Mouse (Mus musculus) c-Kit-positive CD71-positive TER-119-positive erythroid progenitor cells, embryonic 14.5 days (primary cell): ENCODE measurements at regions not wholly inside any gene's neighbourhood (a gene's known extent, or its start where the extent isn't known, plus 50 kb on each side); places are given as distances from the start of the nearest gene placed in this dataset.

Source experiments
- DNase-seq: peaks from one replicate; pipeline ENCODE4 v3.0.0-alpha.2; 2013; ENCODE audit warnings: low spot score

GRCm38 (mm10) chr17:45889451-45889850, 142.7 kb downstream of the Vegfa start:
- no peak for DNase-seq

- DNase-seq: no peak
Measured at GRCm38 (mm10) chr17:45889051-45889450, 143.1 kb downstream of the Vegfa start.

GRCm38 (mm10) chr17:45886420-45887049, 145.6 kb downstream of the Vegfa start:
- no peak for DNase-seq

- DNase-seq: no peak
Measured at GRCm38 (mm10) chr17:45885461-45886336, 146.5 kb downstream of the Vegfa start.

GRCm38 (mm10) chr17:45884021-45884722, 148.0 kb downstream of the Vegfa start:
- no peak for DNase-seq

- no peak for DNase-seq
Measured at GRCm38 (mm10) chr17:45882682-45883081, 149.0 kb upstream of the 1600014C23Rik start.

- DNase-seq: no peak
Measured at GRCm38 (mm10) chr17:45881284-45881683, 147.6 kb upstream of the 1600014C23Rik start.

- no peak for DNase-seq
Measured at GRCm38 (mm10) chr17:45880761-45881160, 147.1 kb upstream of the 1600014C23Rik start.

GRCm38 (mm10) chr17:45879478-45880250, 146.0 kb upstream of the 1600014C23Rik start:
- no peak for DNase-seq

- no peak for DNase-seq
Measured at GRCm38 (mm10) chr17:45878394-45878793, 144.8 kb upstream of the 1600014C23Rik start.

- no peak for DNase-seq
Measured at GRCm38 (mm10) chr17:45875325-45875724, 141.7 kb upstream of the 1600014C23Rik start.

- no peak for DNase-seq
Measured at GRCm38 (mm10) chr17:45873996-45874395, 140.4 kb upstream of the 1600014C23Rik start.

- DNase-seq: no peak
Measured at GRCm38 (mm10) chr17:45873200-45873955, 139.7 kb upstream of the 1600014C23Rik start.

- DNase-seq: no peak
Measured at GRCm38 (mm10) chr17:45871666-45872653, 138.3 kb upstream of the 1600014C23Rik start.

GRCm38 (mm10) chr17:45871067-45871466, 137.4 kb upstream of the 1600014C23Rik start:
- DNase-seq: no peak

GRCm38 (mm10) chr17:45869014-45869968, 135.6 kb upstream of the 1600014C23Rik start:
- DNase-seq: no peak

GRCm38 (mm10) chr17:45868539-45868938, 134.9 kb upstream of the 1600014C23Rik start:
- DNase-seq: no peak

- DNase-seq: no peak
Measured at GRCm38 (mm10) chr17:45867727-45868126, 134.1 kb upstream of the 1600014C23Rik start.
